Mouse (Mus musculus): ENCODE measurements around the gene Gpr160. TPM values are rescaled to one million over a fixed set of nuclear protein-coding genes. Genes with fewer than 3 reads are reported as not detected.

Gpr160 gene
- polyA plus RNA-seq (2012; rRNA removed): 0.69 and 0.90 TPM in 2 replicates

GRCm38 (mm10) chr3:30855604-30856458, at the start of gene Gpr160:
Gene Gpr160 (plus strand): TSS chr3:30855950.

Other genes starting within 250 kb of the Gpr160 start
- gene Lrriq4, start 211.4 kb upstream of the Gpr160 start, polyA plus RNA-seq (2012; rRNA removed): not detected in 2 replicates
- 0.53 and 0.58 TPM in 2 replicates for gene Lrrc34, start 208.1 kb upstream of the Gpr160 start, polyA plus RNA-seq (2012; rRNA removed)
- 0.10 TPM in 1 of 2 replicates, not detected in the other for gene Lrrc31, start 156.1 kb upstream of the Gpr160 start, polyA plus RNA-seq (2012; rRNA removed)
- gene Samd7, start 109.7 kb upstream of the Gpr160 start, polyA plus RNA-seq (2012; rRNA removed): 0.05 and 0.06 TPM in 2 replicates
- gene Sec62, start 63.1 kb upstream of the Gpr160 start, polyA plus RNA-seq (2012; rRNA removed): 51.7 and 52.8 TPM in 2 replicates
- gene Phc3, start 113.5 kb downstream of the Gpr160 start, polyA plus RNA-seq (2012; rRNA removed): 16.3 and 17.6 TPM in 2 replicates
- 34.0 and 37.1 TPM in 2 replicates for gene Prkci, start 139.8 kb downstream of the Gpr160 start, polyA plus RNA-seq (2012; rRNA removed)
- gene Skil, start 239.1 kb downstream of the Gpr160 start, polyA plus RNA-seq (2012; rRNA removed): 18.4 and 19.4 TPM in 2 replicates

All from central nervous system, embryonic 14 days (tissue).